Mouse (Mus musculus) liver, embryonic 13.5 days (tissue): Measurements from ENCODE around the gene C2cd2. TPM values are rescaled to one million over a fixed set of nuclear protein-coding genes. Genes with fewer than 3 reads are reported as not detected.

ENCODE experiments used
- ATAC-seq: fragments of 200-750 bp; cut with Nextera tagmentation; 2 replicates; pipeline ENCODE4 v1.8.0; 2017; ENCODE audit warnings: low read depth, mild to moderate bottlenecking, moderate number of reproducible peaks, moderate library complexity
- DNase-seq: peaks from one replicate; pipeline ENCODE4 v3.0.0; 2022
- H3K27ac ChIP-seq: fragments of 300-500 bp; sonication (generic); 2 replicates; pipeline ENCODE4 v1.5.1; 2015; ENCODE audit warnings: moderate library complexity, mild to moderate bottlenecking, inconsistent platforms
- H3K27me3 ChIP-seq: fragments of 300-500 bp; sonication (generic); 2 replicates; pipeline ENCODE4 v1.6.1; 2015; ENCODE audit warnings: mild to moderate bottlenecking, inconsistent platforms
- H3K36me3 ChIP-seq: fragments of 300-500 bp; sonication (generic); 2 replicates; pipeline ENCODE4 v1.6.1; 2015; ENCODE audit warnings: mild to moderate bottlenecking, inconsistent platforms
- H3K4me1 ChIP-seq: fragments of 300-500 bp; sonication (generic); replicated peaks from 2 replicates; pipeline ENCODE4 v1.6.1; 2015; ENCODE audit warnings: inconsistent platforms
- H3K4me2 ChIP-seq: fragments of 300-500 bp; sonication (generic); 2 replicates; pipeline ENCODE4 v1.6.1; 2015; ENCODE audit warnings: inconsistent platforms, mild to moderate bottlenecking, moderate library complexity
- H3K4me3 ChIP-seq: fragments of 300-500 bp; sonication (generic); replicated peaks from 2 replicates; pipeline ENCODE4 v1.5.1; 2015; ENCODE audit warnings: mild to moderate bottlenecking, inconsistent platforms
- H3K9ac ChIP-seq: fragments of 300-500 bp; sonication (generic); 2 replicates; pipeline ENCODE4 v1.6.1; 2015; ENCODE audit warnings: mild to moderate bottlenecking, inconsistent platforms
- H3K9me3 ChIP-seq: fragments of 300-500 bp; sonication (generic); replicated peaks from 2 replicates; pipeline ENCODE4 v1.6.1; 2016; ENCODE audit warnings: inconsistent platforms
- WGBS: fragments of 180-500 bp; shearing (Covaris S2); methylation state at CpG from one replicate; pipeline ENCODE4 v1.1.7; 2015; ENCODE audit not compliant: insufficient replicate concordance; 5-methylcytosine and 5-hydroxymethylcytosine counted together
- polyA plus RNA-seq: library from polyadenylated mRNA; unstranded; fragments of >200 nt; fragmentation: Nextera tagmentation; extraction: Ambion mirVana; gene quantifications from 2 replicates; pipeline ENCODE4 v1.2.1, GENCODE M21; 2015

C2cd2 gene
- polyA plus RNA-seq, 1 experiment from 2014 or later, result 5.0 TPM

GRCm38 (mm10) chr16:97879134-97879533 is 83.3 kb downstream of the C2cd2 start:
- H3K4me1 ChIP-seq, result no peaks in the 10 kb centered on the region
- no peak for ATAC-seq
- 61% methylated on average over 1 of the region's 1 CpGs for WGBS

GRCm38 (mm10) chr16:97877502-97877901 is 84.9 kb downstream of the C2cd2 start:
- H3K27me3 ChIP-seq, result no peaks in the 10 kb centered on the region
- H3K36me3 ChIP-seq, result no peaks in the 10 kb centered on the region; the same call in 1 of the 2 replicates
- no peaks in the 10 kb centered on the region for H3K9me3 ChIP-seq
- no peak for ATAC-seq
- H3K4me3 ChIP-seq, result no peak overlapping the region
- no peak overlapping the region for H3K27ac ChIP-seq
- no peaks in the 10 kb centered on the region for H3K4me1 ChIP-seq
- no peak overlapping the region for H3K9ac ChIP-seq
- 78% methylated on average over 3 of the region's 3 CpGs for WGBS
- H3K4me2 ChIP-seq, result no peak overlapping the region
- no peak for DNase-seq

More at GRCm38 (mm10) chr16:97879134-97879533, 83.3 kb downstream of the C2cd2 start:
- Histone ChIP-seq H3K36me3 (no peaks in the 10 kb centered on the region; the same call in 1 of the 2 replicates), H3K27ac (no peak overlapping the region), H3K4me2 (no peak overlapping the region), H3K9ac (no peak overlapping the region), H3K4me3 (no peak overlapping the region), H3K9me3 (no peaks in the 10 kb centered on the region), H3K27me3 (no peaks in the 10 kb centered on the region)
- peak; percentile 33 for DNase-seq

DNA sequence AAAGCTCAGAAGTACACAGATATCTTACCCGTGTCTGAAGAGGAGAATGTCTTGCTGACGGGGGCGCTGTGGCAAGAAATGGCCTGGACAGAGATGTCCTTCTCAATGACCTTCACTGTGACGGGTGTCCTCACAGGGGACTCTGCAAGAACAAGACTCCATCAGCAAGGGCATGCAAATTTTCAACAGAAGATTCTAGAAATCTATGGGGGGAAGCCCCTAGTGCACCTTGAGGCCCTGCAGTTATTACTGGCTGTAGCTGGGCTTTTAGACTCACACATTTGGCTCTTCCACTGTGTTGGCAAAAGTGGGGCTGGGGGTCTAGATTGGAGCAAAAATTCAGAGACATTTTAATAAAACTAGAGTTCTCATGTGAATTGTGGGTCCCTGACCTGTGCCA is 87.3 kb downstream of the C2cd2 start:
- Histone ChIP-seq H3K4me3 (no peak overlapping the region), H3K36me3 (no peaks in the 10 kb centered on the region; the same call in 1 of the 2 replicates), H3K27ac (no peak overlapping the region), H3K4me1 (no peaks in the 10 kb centered on the region), H3K9me3 (no peaks in the 10 kb centered on the region), H3K9ac (no peak overlapping the region), H3K4me2 (no peak overlapping the region), H3K27me3 (no peaks in the 10 kb centered on the region)
- DNase-seq (no peak), ATAC-seq (no peak)
- WGBS, result 73% methylated on average over 4 of the region's 4 CpGs

DNA sequence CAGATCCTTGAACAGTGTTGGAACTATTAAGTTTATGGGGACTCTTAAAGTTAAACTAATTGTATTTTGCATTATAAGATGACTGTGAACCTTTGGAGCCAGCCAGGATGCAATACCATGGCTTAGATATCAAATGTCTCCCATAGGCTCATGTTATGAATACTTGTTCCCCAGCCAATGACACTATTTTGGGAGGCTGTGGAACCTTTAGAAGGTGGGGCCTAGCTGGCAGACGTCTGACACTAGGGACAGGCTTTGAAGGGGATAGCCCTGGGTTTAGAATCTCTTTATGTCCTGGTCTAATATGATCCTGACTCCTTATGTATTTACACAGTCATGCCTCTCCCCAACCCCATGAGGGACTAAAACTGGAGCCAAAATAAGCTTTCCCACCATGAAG is 88.0 kb downstream of the C2cd2 start:
- no peak overlapping the region for H3K27ac ChIP-seq
- ATAC-seq (no peak), DNase-seq (no peak)
- H3K4me3 ChIP-seq, result no peak overlapping the region
- no peak overlapping the region for H3K4me2 ChIP-seq
- no peaks in the 10 kb centered on the region for H3K27me3 ChIP-seq
- no peaks in the 10 kb centered on the region; the same call in 1 of the 2 replicates for H3K36me3 ChIP-seq
- 59% methylated on average over 1 of the region's 1 CpGs for WGBS
- H3K9ac ChIP-seq, result no peak overlapping the region
- no peaks in the 10 kb centered on the region for H3K9me3 ChIP-seq
- H3K4me1 ChIP-seq, result no peaks in the 10 kb centered on the region

- no peaks in the 10 kb centered on the region for H3K9me3 ChIP-seq
- no peaks in the 10 kb centered on the region for H3K4me1 ChIP-seq
- DNase-seq, result no peak
- no peak for ATAC-seq
- H3K9ac ChIP-seq, result no peak overlapping the region
- 84% methylated on average over 5 of the region's 5 CpGs for WGBS
- H3K36me3 ChIP-seq, result no peaks in the 10 kb centered on the region; the same call in none of the 2 replicates
- H3K4me2 ChIP-seq, result no peak overlapping the region
- no peaks in the 10 kb centered on the region for H3K27me3 ChIP-seq
- H3K27ac ChIP-seq, result no peak overlapping the region
- no peak overlapping the region for H3K4me3 ChIP-seq
Measured at GRCm38 (mm10) chr16:97872657-97873056, 89.7 kb downstream of the C2cd2 start.

- WGBS, result 55% methylated on average over 6 of the region's 6 CpGs
- Histone ChIP-seq H3K4me1 (no peaks in the 10 kb centered on the region), H3K9me3 (no peaks in the 10 kb centered on the region), H3K9ac (no peak overlapping the region), H3K4me3 (no peak overlapping the region), H3K27me3 (no peaks in the 10 kb centered on the region), H3K36me3 (no peaks in the 10 kb centered on the region; the same call in none of the 2 replicates), H3K4me2 (no peak overlapping the region), H3K27ac (no peak overlapping the region)
- DNase-seq, result no peak
- no peak for ATAC-seq
Measured at GRCm38 (mm10) chr16:97869193-97870102, 93.0 kb downstream of the C2cd2 start.

- no peak overlapping the region for H3K4me2 ChIP-seq
- H3K27me3 ChIP-seq, result no peaks in the 10 kb centered on the region
- no peak for ATAC-seq
- no peak overlapping the region for H3K27ac ChIP-seq
- peaks cover 5% of the 10 kb centered on the region; the same call in 1 of the 2 replicates for H3K36me3 ChIP-seq
- no peaks in the 10 kb centered on the region for H3K9me3 ChIP-seq
- no peak overlapping the region for H3K4me3 ChIP-seq
- no peaks in the 10 kb centered on the region for H3K4me1 ChIP-seq
- 59% methylated on average over 3 of the region's 3 CpGs for WGBS
- no peak for DNase-seq
- no peak overlapping the region for H3K9ac ChIP-seq
Measured at GRCm38 (mm10) chr16:97863932-97864467, 98.4 kb downstream of the C2cd2 start.

GRCm38 (mm10) chr16:97856050-97856449 is 106.3 kb downstream of the C2cd2 start:
- H3K36me3 ChIP-seq, result peaks cover 6% of the 10 kb centered on the region; the same call in 1 of the 2 replicates
- peaks cover 19% of the 10 kb centered on the region for H3K4me1 ChIP-seq
- H3K4me2 ChIP-seq, result no peak overlapping the region
- no peaks in the 10 kb centered on the region for H3K9me3 ChIP-seq
- no peak for ATAC-seq
- H3K27ac ChIP-seq, result no peak overlapping the region
- DNase-seq, result no peak
- H3K4me3 ChIP-seq, result no peak overlapping the region
- H3K9ac ChIP-seq, result no peak overlapping the region
- H3K27me3 ChIP-seq, result no peaks in the 10 kb centered on the region

DNA sequence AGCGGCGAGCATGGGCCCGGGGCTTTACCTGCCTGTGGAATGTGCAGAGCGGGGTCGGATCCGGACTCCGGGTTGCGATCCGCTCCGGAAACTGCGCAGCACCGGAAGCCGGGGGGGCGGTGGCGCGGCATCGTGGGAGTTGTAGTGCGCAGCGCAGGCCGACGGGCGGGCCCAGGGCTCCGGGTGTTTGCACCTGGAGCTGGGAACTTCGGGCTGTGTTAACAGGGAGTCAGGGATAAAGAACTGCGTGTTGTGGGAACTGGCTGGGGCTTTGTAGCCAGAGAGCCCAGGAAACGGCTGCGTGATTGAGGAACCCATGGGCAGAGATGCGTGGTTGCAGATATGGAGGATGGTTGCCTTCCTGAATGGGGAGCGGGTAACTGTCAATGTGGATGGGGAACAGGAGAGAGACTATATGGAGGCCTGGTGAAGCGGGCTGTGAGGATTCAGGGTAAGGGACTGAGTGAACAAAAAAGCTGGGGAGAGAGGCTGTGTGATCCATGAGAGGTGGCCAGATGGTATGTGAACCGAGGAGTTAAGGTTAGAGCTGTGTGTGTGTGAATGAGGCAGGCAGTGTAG is 110.6 kb downstream of the C2cd2 start, which contains the start of gene Prdm15:
Gene Prdm15 (minus strand): TSS at position 110 of the 579 bp plus-strand sequence.
- Histone ChIP-seq H3K36me3 (peaks cover 8% of the 10 kb centered on the region; the same call in 1 of the 2 replicates), H3K4me2 (peak within 1 kb of the TSS; percentile 89), H3K4me3 (peak within 1 kb of the TSS; percentile 97), H3K9me3 (no peaks in the 10 kb centered on the region), H3K27ac (peak within 1 kb of the TSS; percentile 92), H3K27me3 (no peaks in the 10 kb centered on the region), H3K9ac (peak within 1 kb of the TSS; percentile 98), H3K4me1 (peaks cover 57% of the 10 kb centered on the region)
- under 1% methylated on average over 30 of the region's 31 CpGs for WGBS
- DNase-seq, result peak; percentile 74
- peak; percentile 84 for ATAC-seq

GRCm38 (mm10) chr16:97851061-97851740 is 111.2 kb downstream of the C2cd2 start:
- Histone ChIP-seq H3K9me3 (no peaks in the 10 kb centered on the region), H3K4me2 (peak overlapping the region; percentile 89), H3K36me3 (peaks cover 8% of the 10 kb centered on the region; the same call in 1 of the 2 replicates), H3K27me3 (no peaks in the 10 kb centered on the region), H3K9ac (peak overlapping the region; percentile 98), H3K27ac (peak overlapping the region; percentile 92), H3K4me3 (peak overlapping the region; percentile 97), H3K4me1 (peaks cover 60% of the 10 kb centered on the region)
- WGBS, result 1% methylated on average over 77 of the region's 77 CpGs
- ATAC-seq, result peak; percentile 84
- peak; percentile 74 for DNase-seq

- H3K9ac ChIP-seq, result peak overlapping the region; percentile 98
- H3K4me3 ChIP-seq, result peak overlapping the region; percentile 97
- H3K9me3 ChIP-seq, result no peaks in the 10 kb centered on the region
- peaks cover 65% of the 10 kb centered on the region for H3K4me1 ChIP-seq
- peak; percentile 11 for DNase-seq
- H3K4me2 ChIP-seq, result peak overlapping the region; percentile 89
- H3K27ac ChIP-seq, result peak overlapping the region; percentile 92
- peaks cover 8% of the 10 kb centered on the region; the same call in 1 of the 2 replicates for H3K36me3 ChIP-seq
- no peaks in the 10 kb centered on the region for H3K27me3 ChIP-seq
- no peak for ATAC-seq
- under 1% methylated on average over 11 of the region's 11 CpGs for WGBS
Measured at GRCm38 (mm10) chr16:97850667-97851060, 111.7 kb downstream of the C2cd2 start.
